Mouse (Mus musculus) heart, postnatal 0 days (tissue): ENCODE results near the gene Gsx1.

Experiments
- CTCF ChIP-seq: IDR thresholded peaks from 2 replicates; pipeline ENCODE4 v1.5.1; 2016; ENCODE audit warnings: antibody characterized with exemption, control low read depth, low read depth
- EP300 ChIP-seq: IDR thresholded peaks from 2 replicates; pipeline ENCODE4 v1.6.1; 2016; ENCODE audit warnings: antibody characterized with exemption, low read depth

DNA sequence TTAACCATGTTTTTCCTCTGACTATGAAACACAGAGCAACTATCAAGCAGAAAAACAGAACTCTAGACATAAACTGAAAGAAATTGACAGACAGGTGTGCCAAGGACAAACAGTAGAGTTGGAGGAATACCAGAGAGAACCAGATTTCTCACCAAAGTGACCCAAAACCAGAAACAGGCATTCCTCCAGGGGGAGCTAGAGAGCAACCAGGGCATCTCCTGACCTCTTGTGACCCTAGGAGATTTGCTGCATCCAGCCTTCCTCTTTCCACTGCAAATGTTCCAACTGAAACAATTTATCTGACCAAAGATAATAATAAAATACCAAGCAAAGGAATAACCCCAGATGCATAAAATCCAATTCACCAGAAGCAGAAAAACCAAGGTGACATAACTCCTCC is 41.2 kb upstream of the Gsx1 start:
- TF ChIP-seq EP300 (no peak), CTCF (no peak)
